Mouse (Mus musculus): Measurements from ENCODE around the gene BC034090. TPM values are rescaled to one million over a fixed set of nuclear protein-coding genes. Genes with fewer than 3 reads are reported as not detected.

The BC034090 gene
- polyA plus RNA-seq, 1 experiment from 2014 or later = 9.1 TPM

GRCm38 (mm10) chr1:155199522-155199921 is 44.7 kb downstream of the BC034090 start:
- Histone ChIP-seq H3K4me3 (ENCODE audit: low read length) (no peak overlapping the region), H3K9ac (ENCODE audit: low read length) (no peak overlapping the region), H3K36me3 (ENCODE audit: control insufficient read depth, insufficient read depth) (peaks cover 34% of the 10 kb centered on the region), H3K4me1 (ENCODE audit: control insufficient read depth, insufficient read depth, low read length) (peaks cover 21% of the 10 kb centered on the region), H3K27ac (ENCODE audit: low read length) (no peak overlapping the region), H3K27me3 (ENCODE audit: control insufficient read depth, insufficient read depth, low read length) (no peaks in the 10 kb centered on the region), H3K4me2 (ENCODE audit: low read depth, low read length) (no peak overlapping the region), H3K9me3 (replicated peaks; ENCODE audit: control insufficient read depth, low read length) (no peaks in the 10 kb centered on the region)
- no peak for ATAC-seq (replicated peaks; ENCODE audit: extremely low read depth, insufficient read depth, low FRiP score)
- WGBS = 81% methylated on average over 6 of the region's 6 CpGs

- no peak for ATAC-seq (replicated peaks; ENCODE audit: extremely low read depth, insufficient read depth, low FRiP score)
- H3K9me3 ChIP-seq (replicated peaks; ENCODE audit: control insufficient read depth, low read length) = no peaks in the 10 kb centered on the region
- H3K9ac ChIP-seq (ENCODE audit: low read length) = no peak overlapping the region
- peaks cover 28% of the 10 kb centered on the region for H3K36me3 ChIP-seq (ENCODE audit: control insufficient read depth, insufficient read depth)
- H3K4me1 ChIP-seq (ENCODE audit: control insufficient read depth, insufficient read depth, low read length) = peaks cover 11% of the 10 kb centered on the region
- H3K27me3 ChIP-seq (ENCODE audit: control insufficient read depth, insufficient read depth, low read length) = no peaks in the 10 kb centered on the region
- H3K4me3 ChIP-seq (ENCODE audit: low read length) = no peak overlapping the region
- no peak overlapping the region for H3K4me2 ChIP-seq (ENCODE audit: low read depth, low read length)
- H3K27ac ChIP-seq (ENCODE audit: low read length) = no peak overlapping the region
- 80% methylated on average over 4 of the region's 4 CpGs for WGBS
Measured at GRCm38 (mm10) chr1:155196691-155197090, 47.6 kb downstream of the BC034090 start.

- H3K27me3 ChIP-seq (ENCODE audit: control insufficient read depth, insufficient read depth, low read length) = no peaks in the 10 kb centered on the region
- peaks cover 22% of the 10 kb centered on the region for H3K36me3 ChIP-seq (ENCODE audit: control insufficient read depth, insufficient read depth)
- H3K9me3 ChIP-seq (replicated peaks; ENCODE audit: control insufficient read depth, low read length) = no peaks in the 10 kb centered on the region
- no peak overlapping the region for H3K4me3 ChIP-seq (ENCODE audit: low read length)
- no peak for ATAC-seq (replicated peaks; ENCODE audit: extremely low read depth, insufficient read depth, low FRiP score)
- 69% methylated on average over 15 of the region's 15 CpGs for WGBS
- H3K4me1 ChIP-seq (ENCODE audit: control insufficient read depth, insufficient read depth, low read length) = peaks cover 9% of the 10 kb centered on the region
- no peak overlapping the region for H3K4me2 ChIP-seq (ENCODE audit: low read depth, low read length)
- no peak overlapping the region for H3K27ac ChIP-seq (ENCODE audit: low read length)
- no peak overlapping the region for H3K9ac ChIP-seq (ENCODE audit: low read length)
Measured at GRCm38 (mm10) chr1:155192805-155193368, 51.4 kb downstream of the BC034090 start.

GRCm38 (mm10) chr1:155191671-155192070 is 52.6 kb downstream of the BC034090 start:
- H3K27me3 ChIP-seq (ENCODE audit: control insufficient read depth, insufficient read depth, low read length) = no peaks in the 10 kb centered on the region
- peaks cover 21% of the 10 kb centered on the region; the same call in 1 of the 2 replicates for H3K36me3 ChIP-seq (ENCODE audit: control insufficient read depth, insufficient read depth)
- 59% methylated on average over 2 of the region's 2 CpGs for WGBS
- H3K9me3 ChIP-seq (replicated peaks; ENCODE audit: control insufficient read depth, low read length) = no peaks in the 10 kb centered on the region
- ATAC-seq (replicated peaks; ENCODE audit: extremely low read depth, insufficient read depth, low FRiP score) = no peak
- H3K9ac ChIP-seq (ENCODE audit: low read length) = no peak overlapping the region
- no peak overlapping the region for H3K27ac ChIP-seq (ENCODE audit: low read length)
- peaks cover 9% of the 10 kb centered on the region for H3K4me1 ChIP-seq (ENCODE audit: control insufficient read depth, insufficient read depth, low read length)
- no peak overlapping the region for H3K4me2 ChIP-seq (ENCODE audit: low read depth, low read length)
- H3K4me3 ChIP-seq (ENCODE audit: low read length) = no peak overlapping the region

GRCm38 (mm10) chr1:155191219-155191618 is 53.0 kb downstream of the BC034090 start:
- no peak overlapping the region for H3K9ac ChIP-seq (ENCODE audit: low read length)
- WGBS = 70% methylated on average over 8 of the region's 8 CpGs
- H3K9me3 ChIP-seq (replicated peaks; ENCODE audit: control insufficient read depth, low read length) = no peaks in the 10 kb centered on the region
- H3K4me2 ChIP-seq (ENCODE audit: low read depth, low read length) = no peak overlapping the region
- peaks cover 21% of the 10 kb centered on the region; the same call in 1 of the 2 replicates for H3K36me3 ChIP-seq (ENCODE audit: control insufficient read depth, insufficient read depth)
- peak; percentile 23; the same call in 1 of the 2 replicates for ATAC-seq (replicated peaks; ENCODE audit: extremely low read depth, insufficient read depth, low FRiP score)
- no peak overlapping the region for H3K4me3 ChIP-seq (ENCODE audit: low read length)
- H3K27me3 ChIP-seq (ENCODE audit: control insufficient read depth, insufficient read depth, low read length) = no peaks in the 10 kb centered on the region
- H3K4me1 ChIP-seq (ENCODE audit: control insufficient read depth, insufficient read depth, low read length) = peaks cover 9% of the 10 kb centered on the region
- H3K27ac ChIP-seq (ENCODE audit: low read length) = 0 out of 2 replicates have a peak overlapping the region, but pooled peaks have one; percentile 7

GRCm38 (mm10) chr1:155188656-155189055 is 55.6 kb downstream of the BC034090 start:
- WGBS = 91% methylated on average over 4 of the region's 4 CpGs
- ATAC-seq (replicated peaks; ENCODE audit: extremely low read depth, insufficient read depth, low FRiP score) = no peak
- H3K4me2 ChIP-seq (ENCODE audit: low read depth, low read length) = no peak overlapping the region
- no peak overlapping the region for H3K4me3 ChIP-seq (ENCODE audit: low read length)
- H3K36me3 ChIP-seq (ENCODE audit: control insufficient read depth, insufficient read depth) = peaks cover 16% of the 10 kb centered on the region; the same call in 1 of the 2 replicates
- no peaks in the 10 kb centered on the region for H3K9me3 ChIP-seq (replicated peaks; ENCODE audit: control insufficient read depth, low read length)
- no peak overlapping the region for H3K9ac ChIP-seq (ENCODE audit: low read length)
- H3K4me1 ChIP-seq (ENCODE audit: control insufficient read depth, insufficient read depth, low read length) = peaks cover 9% of the 10 kb centered on the region
- H3K27me3 ChIP-seq (ENCODE audit: control insufficient read depth, insufficient read depth, low read length) = no peaks in the 10 kb centered on the region
- no peak overlapping the region for H3K27ac ChIP-seq (ENCODE audit: low read length)

GRCm38 (mm10) chr1:155184191-155184590 is 60.1 kb downstream of the BC034090 start:
- Histone ChIP-seq H3K4me2 (ENCODE audit: low read depth, low read length) (no peak overlapping the region), H3K27ac (ENCODE audit: low read length) (no peak overlapping the region), H3K27me3 (ENCODE audit: control insufficient read depth, insufficient read depth, low read length) (no peaks in the 10 kb centered on the region), H3K4me1 (ENCODE audit: control insufficient read depth, insufficient read depth, low read length) (no peaks in the 10 kb centered on the region), H3K9me3 (replicated peaks; ENCODE audit: control insufficient read depth, low read length) (no peaks in the 10 kb centered on the region), H3K9ac (ENCODE audit: low read length) (no peak overlapping the region), H3K4me3 (ENCODE audit: low read length) (no peak overlapping the region), H3K36me3 (ENCODE audit: control insufficient read depth, insufficient read depth) (peaks cover 27% of the 10 kb centered on the region)
- 49% methylated on average over 3 of the region's 3 CpGs for WGBS
- no peak for ATAC-seq (replicated peaks; ENCODE audit: extremely low read depth, insufficient read depth, low FRiP score)

- Histone ChIP-seq H3K9me3 (replicated peaks; ENCODE audit: control insufficient read depth, low read length) (no peaks in the 10 kb centered on the region), H3K36me3 (ENCODE audit: control insufficient read depth, insufficient read depth) (peaks cover 36% of the 10 kb centered on the region), H3K4me3 (ENCODE audit: low read length) (no peak overlapping the region), H3K9ac (ENCODE audit: low read length) (no peak overlapping the region), H3K4me1 (ENCODE audit: control insufficient read depth, insufficient read depth, low read length) (no peaks in the 10 kb centered on the region), H3K4me2 (ENCODE audit: low read depth, low read length) (no peak overlapping the region), H3K27ac (ENCODE audit: low read length) (no peak overlapping the region), H3K27me3 (ENCODE audit: control insufficient read depth, insufficient read depth, low read length) (no peaks in the 10 kb centered on the region)
- WGBS = 77% methylated on average over 2 of the region's 2 CpGs
- no peak for ATAC-seq (replicated peaks; ENCODE audit: extremely low read depth, insufficient read depth, low FRiP score)
Measured at GRCm38 (mm10) chr1:155178192-155178924, 65.9 kb downstream of the BC034090 start.

GRCm38 (mm10) chr1:155174424-155174823 is 69.8 kb downstream of the BC034090 start:
- WGBS = 74% methylated on average over 1 of the region's 1 CpGs
- no peak for ATAC-seq (replicated peaks; ENCODE audit: extremely low read depth, insufficient read depth, low FRiP score)
- H3K27me3 ChIP-seq (ENCODE audit: control insufficient read depth, insufficient read depth, low read length) = no peaks in the 10 kb centered on the region
- H3K4me3 ChIP-seq (ENCODE audit: low read length) = no peak overlapping the region
- H3K9ac ChIP-seq (ENCODE audit: low read length) = no peak overlapping the region
- H3K36me3 ChIP-seq (ENCODE audit: control insufficient read depth, insufficient read depth) = peaks cover 23% of the 10 kb centered on the region
- H3K9me3 ChIP-seq (replicated peaks; ENCODE audit: control insufficient read depth, low read length) = no peaks in the 10 kb centered on the region
- no peak overlapping the region for H3K4me2 ChIP-seq (ENCODE audit: low read depth, low read length)
- H3K4me1 ChIP-seq (ENCODE audit: control insufficient read depth, insufficient read depth, low read length) = peaks cover 6% of the 10 kb centered on the region
- H3K27ac ChIP-seq (ENCODE audit: low read length) = no peak overlapping the region

Data from heart, embryonic 16.5 days (tissue).